ENCODE assay signal across 16 mouse cellular contexts in the genomic region with DNA sequence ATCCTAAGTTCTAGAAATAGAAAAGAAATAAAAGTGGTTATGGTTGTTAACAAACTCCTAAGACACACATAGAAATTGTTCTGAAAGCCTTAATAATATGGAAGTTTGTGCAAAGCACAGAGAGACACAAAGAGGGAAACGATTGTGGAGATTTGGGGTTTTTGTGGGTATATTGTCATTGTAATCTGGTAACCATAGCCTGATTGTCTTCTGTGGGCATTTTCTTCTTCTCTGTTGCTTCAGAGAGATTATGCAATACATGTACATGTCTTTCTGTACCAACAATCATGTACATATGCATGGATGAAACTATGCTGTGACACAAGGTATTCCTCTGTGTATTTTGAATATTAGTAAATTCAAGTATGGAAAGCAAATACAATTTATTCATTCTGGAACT.
"Had no signal": no experiment of that assay in that cellular context is flagged by ENCODE, and none has a peak within 500 bp of the region (broad histone marks: within the 10 kb centered on the region; RNA-seq: fewer than 3 reads in every experiment).

No protein-coding gene starts in this region.

- H3K4me2 ChIP-seq: neural tube, embryonic 12.5 days; neural tube, embryonic 13.5 days; neural tube, embryonic 15.5 days; stomach, embryonic 15.5 days had no signal

- H3K27ac ChIP-seq: neural tube, embryonic 12.5 days; neural tube, embryonic 13.5 days; neural tube, embryonic 15.5 days; stomach, embryonic 15.5 days; stomach, postnatal 0 days had no signal

- H3K36me3 ChIP-seq: neural tube, embryonic 12.5 days; neural tube, embryonic 13.5 days; neural tube, embryonic 15.5 days; stomach, embryonic 15.5 days had no signal

- H3K9ac ChIP-seq: neural tube, embryonic 12.5 days; neural tube, embryonic 13.5 days; neural tube, embryonic 15.5 days; stomach, embryonic 15.5 days had no signal

- H3K9me3 ChIP-seq: neural tube, embryonic 12.5 days; neural tube, embryonic 13.5 days; neural tube, embryonic 15.5 days; stomach, embryonic 15.5 days had no signal

- H3K4me3 ChIP-seq: neural tube, embryonic 12.5 days; neural tube, embryonic 13.5 days; neural tube, embryonic 15.5 days; stomach, embryonic 15.5 days had no signal

- H3K4me1 ChIP-seq: neural tube, embryonic 12.5 days; neural tube, embryonic 13.5 days; neural tube, embryonic 15.5 days; stomach, embryonic 15.5 days had no signal

- DNase-seq: retina, postnatal 1 day; right cerebral cortex, adult 18-20 months; right cerebral cortex, postnatal 14 days; right cerebral cortex, postnatal 25 days; right cerebral cortex, postnatal 4 days; spleen, adult 18-20 months; thymus, adult 18-20 months; thymus, adult 2 months; thymus, postnatal 14 days; thymus, postnatal 25 days; thymus, postnatal 4 days had no signal

- H3K27me3 ChIP-seq: neural tube, embryonic 12.5 days; neural tube, embryonic 13.5 days; neural tube, embryonic 15.5 days; stomach, embryonic 15.5 days had no signal
